Mouse (Mus musculus): ENCODE results near the gene BC048562. TPM values are rescaled to one million over a fixed set of nuclear protein-coding genes. Genes with fewer than 3 reads are reported as not detected.
A peak's percentile ranks its signal among the peaks of the same experiment; 100 is the strongest.

BC048562 gene
- polyA plus RNA-seq, 1 experiment = 100 TPM

DNA sequence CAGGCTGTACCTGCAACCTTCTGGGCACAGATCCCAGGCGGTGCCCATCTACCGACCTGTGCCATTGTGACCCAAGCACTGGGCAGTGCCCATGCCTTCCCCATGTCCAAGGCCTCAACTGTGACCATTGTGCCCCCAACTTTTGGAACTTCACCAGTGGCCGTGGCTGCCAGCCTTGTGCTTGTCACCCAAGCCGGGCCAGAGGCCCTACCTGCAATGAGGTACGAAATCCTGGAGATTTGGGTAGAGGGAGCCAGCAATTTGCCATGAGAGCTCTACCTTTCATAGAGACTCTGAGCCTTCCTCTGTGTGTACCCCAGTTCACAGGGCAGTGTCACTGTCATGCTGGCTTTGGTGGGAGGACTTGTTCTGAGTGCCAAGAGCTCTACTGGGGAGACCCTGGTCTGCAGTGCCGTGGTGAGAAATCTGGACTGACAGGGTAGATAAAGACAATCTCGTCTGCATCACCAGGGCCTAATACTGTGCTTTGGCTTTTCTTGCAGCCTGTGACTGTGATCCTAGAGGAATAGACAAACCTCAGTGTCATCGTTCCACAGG, 50.8 kb downstream of the BC048562 start:
- no peaks in the 10 kb centered on the region for H3K27me3 ChIP-seq (ENCODE audit: control insufficient read depth, insufficient read depth, low read length)
- H3K4me1 ChIP-seq (ENCODE audit: control insufficient read depth, insufficient read depth, low read length) = peaks cover 9% of the 10 kb centered on the region
- H3K4me3 ChIP-seq (ENCODE audit: control insufficient read depth, low read depth, low read length) = no peak overlapping the region
- H3K36me3 ChIP-seq (ENCODE audit: control insufficient read depth, insufficient read depth, low read length) = no peaks in the 10 kb centered on the region
- no peak overlapping the region for H3K27ac ChIP-seq (ENCODE audit: control insufficient read depth, insufficient read depth, low read depth, low read length)
- TF ChIP-seq CTCF (IDR thresholded peaks at IDR 0.05; ENCODE audit: control insufficient read depth, insufficient read depth, insufficient replicate concordance, low read depth, low read length) = no peak
- TF ChIP-seq POLR2A (IDR thresholded peaks at IDR 0.05; ENCODE audit: control insufficient read depth, low read depth, low read length) = no peak

DNA sequence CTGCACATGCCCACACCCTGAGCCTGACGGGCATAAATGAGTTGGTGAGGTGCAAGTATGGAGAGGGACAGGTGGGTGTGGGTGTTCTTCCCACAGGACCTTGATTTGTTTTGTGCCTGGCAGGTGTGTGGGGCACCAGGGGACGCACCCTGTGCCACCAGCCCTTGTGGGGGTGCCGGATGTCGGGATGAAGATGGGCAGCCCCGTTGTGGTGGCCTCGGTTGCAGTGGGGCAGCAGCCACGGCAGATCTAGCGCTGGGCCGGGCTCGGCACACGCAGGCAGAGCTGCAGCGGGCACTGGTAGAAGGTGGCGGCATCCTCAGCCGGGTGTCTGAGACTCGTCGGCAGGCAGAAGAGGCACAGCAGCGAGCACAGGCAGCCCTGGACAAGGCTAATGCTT, 52.1 kb downstream of the BC048562 start:
- H3K4me3 ChIP-seq (ENCODE audit: control insufficient read depth, low read depth, low read length) = no peak overlapping the region
- TF ChIP-seq POLR2A (IDR thresholded peaks at IDR 0.05; ENCODE audit: control insufficient read depth, low read depth, low read length) (no peak), CTCF (IDR thresholded peaks at IDR 0.05; ENCODE audit: control insufficient read depth, insufficient read depth, insufficient replicate concordance, low read depth, low read length) (no peak)
- H3K36me3 ChIP-seq (ENCODE audit: control insufficient read depth, insufficient read depth, low read length) = peaks cover under 1% of the 10 kb centered on the region; the same call in 1 of the 2 replicates
- H3K27me3 ChIP-seq (ENCODE audit: control insufficient read depth, insufficient read depth, low read length) = no peaks in the 10 kb centered on the region
- H3K27ac ChIP-seq (ENCODE audit: control insufficient read depth, insufficient read depth, low read depth, low read length) = no peak overlapping the region
- peaks cover 16% of the 10 kb centered on the region for H3K4me1 ChIP-seq (ENCODE audit: control insufficient read depth, insufficient read depth, low read length)

DNA sequence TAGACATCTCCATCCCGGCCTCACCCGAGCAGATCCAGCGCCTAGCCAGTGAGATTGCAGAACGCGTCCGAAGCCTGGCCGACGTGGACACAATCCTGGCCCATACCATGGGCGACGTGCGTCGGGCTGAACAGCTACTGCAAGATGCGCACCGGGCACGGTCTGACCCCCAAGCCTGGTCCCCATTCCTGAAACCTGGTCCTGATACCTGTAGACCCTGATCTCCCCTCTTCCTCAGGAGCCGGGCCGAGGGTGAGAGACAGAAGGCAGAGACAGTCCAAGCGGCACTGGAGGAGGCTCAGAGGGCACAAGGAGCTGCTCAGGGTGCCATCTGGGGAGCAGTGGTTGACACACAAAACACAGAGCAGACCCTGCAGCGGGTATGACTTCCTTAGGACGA, 52.9 kb downstream of the BC048562 start:
- TF ChIP-seq POLR2A (IDR thresholded peaks at IDR 0.05; ENCODE audit: control insufficient read depth, low read depth, low read length) (no peak), CTCF (IDR thresholded peaks at IDR 0.05; ENCODE audit: control insufficient read depth, insufficient read depth, insufficient replicate concordance, low read depth, low read length) (no peak)
- Histone ChIP-seq H3K27me3 (ENCODE audit: control insufficient read depth, insufficient read depth, low read length) (no peaks in the 10 kb centered on the region), H3K27ac (ENCODE audit: control insufficient read depth, insufficient read depth, low read depth, low read length) (no peak overlapping the region), H3K4me1 (ENCODE audit: control insufficient read depth, insufficient read depth, low read length) (peaks cover 16% of the 10 kb centered on the region), H3K36me3 (ENCODE audit: control insufficient read depth, insufficient read depth, low read length) (peaks cover 4% of the 10 kb centered on the region), H3K4me3 (ENCODE audit: control insufficient read depth, low read depth, low read length) (no peak overlapping the region)

DNA sequence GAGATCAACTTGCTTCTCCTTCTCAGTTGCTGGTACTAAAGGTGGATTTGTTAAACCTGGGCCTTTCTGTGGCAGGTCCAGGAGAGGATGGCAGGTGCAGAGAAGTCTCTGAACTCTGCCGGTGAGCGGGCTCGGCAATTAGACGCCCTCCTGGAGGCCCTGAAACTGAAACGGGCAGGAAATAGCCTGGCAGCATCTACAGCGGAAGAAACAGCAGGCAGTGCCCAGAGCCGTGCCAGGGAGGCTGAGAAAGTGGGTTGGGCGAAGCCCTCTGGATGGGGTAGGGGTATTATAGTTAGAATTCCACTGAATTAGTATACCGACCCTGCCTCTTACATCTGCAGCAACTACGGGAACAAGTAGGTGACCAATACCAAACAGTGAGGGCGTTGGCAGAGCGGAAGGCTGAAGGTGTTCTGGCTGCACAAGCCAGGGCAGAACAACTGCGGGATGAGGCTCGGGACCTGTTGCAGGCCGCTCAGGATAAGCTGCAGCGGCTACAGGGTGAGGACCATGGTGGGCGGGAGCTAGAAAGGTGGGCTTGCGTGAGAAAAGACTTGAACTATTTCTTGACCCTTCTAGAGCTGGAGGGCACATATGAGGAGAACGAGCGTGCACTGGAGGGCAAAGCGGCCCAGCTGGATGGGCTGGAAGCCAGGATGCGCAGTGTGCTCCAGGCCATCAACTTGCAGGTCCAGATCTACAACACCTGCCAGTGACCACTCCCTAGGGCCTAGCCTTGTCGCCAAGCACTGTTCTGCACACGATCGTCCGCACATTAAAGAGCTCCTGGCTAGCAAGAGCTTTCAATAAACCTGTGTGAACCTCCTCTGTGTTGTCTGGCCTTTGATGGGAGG, 53.6 kb downstream of the BC048562 start:
- H3K27me3 ChIP-seq (ENCODE audit: control insufficient read depth, insufficient read depth, low read length) = no peaks in the 10 kb centered on the region
- peak overlapping the region; percentile 97 for H3K4me3 ChIP-seq (ENCODE audit: control insufficient read depth, low read depth, low read length)
- peaks cover 16% of the 10 kb centered on the region for H3K4me1 ChIP-seq (ENCODE audit: control insufficient read depth, insufficient read depth, low read length)
- peak; percentile 2; the same call in 1 of the 2 replicates for TF ChIP-seq POLR2A (IDR thresholded peaks at IDR 0.05; ENCODE audit: control insufficient read depth, low read depth, low read length)
- no peak for TF ChIP-seq CTCF (IDR thresholded peaks at IDR 0.05; ENCODE audit: control insufficient read depth, insufficient read depth, insufficient replicate concordance, low read depth, low read length)
- peak overlapping the region; percentile 69 for H3K27ac ChIP-seq (ENCODE audit: control insufficient read depth, insufficient read depth, low read depth, low read length)
- peaks cover 4% of the 10 kb centered on the region for H3K36me3 ChIP-seq (ENCODE audit: control insufficient read depth, insufficient read depth, low read length)

DNA sequence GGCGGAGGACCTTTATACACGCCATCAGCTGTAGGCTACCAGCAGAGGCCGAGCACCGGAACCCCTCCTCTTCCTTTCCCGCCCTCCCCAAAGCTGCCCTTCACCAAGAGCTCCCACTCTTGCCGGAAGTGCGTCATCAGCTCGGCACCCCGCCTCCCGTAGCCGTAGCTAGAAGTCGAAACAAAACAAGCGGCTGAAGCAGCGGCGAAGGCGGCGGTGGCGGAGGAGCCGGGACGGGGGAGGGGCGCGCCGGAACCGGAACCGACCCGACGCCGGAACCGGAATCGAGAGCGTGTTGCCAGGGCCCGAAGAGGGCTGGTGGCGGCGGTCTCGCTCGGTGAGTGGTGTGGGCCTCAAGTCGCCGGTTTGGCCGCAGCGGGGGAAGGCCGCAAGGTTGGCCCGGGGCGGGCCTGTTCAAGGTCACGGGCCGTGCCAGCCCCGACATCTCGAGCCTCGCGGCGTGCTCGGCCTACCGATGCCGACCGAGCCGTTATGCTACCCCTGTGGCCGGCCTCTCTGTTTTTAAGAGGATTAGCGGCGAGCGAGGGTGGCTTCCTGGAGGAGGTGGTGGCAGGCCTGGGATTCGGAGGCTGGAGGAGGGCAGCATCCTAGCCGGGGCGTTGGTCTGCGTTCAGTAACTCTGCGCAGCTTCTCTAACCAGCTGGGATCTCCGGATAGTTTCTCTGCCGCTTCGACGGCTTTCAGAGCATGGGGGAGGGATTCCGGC, 54.4 kb downstream of the BC048562 start, which contains the start of gene Usp19:
Gene Usp19 (plus strand): TSS at position 44 of the 727 bp plus-strand sequence.
- no peaks in the 10 kb centered on the region for H3K27me3 ChIP-seq (ENCODE audit: control insufficient read depth, insufficient read depth, low read length)
- no peak for TF ChIP-seq CTCF (IDR thresholded peaks at IDR 0.05; ENCODE audit: control insufficient read depth, insufficient read depth, insufficient replicate concordance, low read depth, low read length)
- TF ChIP-seq POLR2A (IDR thresholded peaks at IDR 0.05; ENCODE audit: control insufficient read depth, low read depth, low read length) = peak; percentile 41
- H3K4me1 ChIP-seq (ENCODE audit: control insufficient read depth, insufficient read depth, low read length) = peaks cover 16% of the 10 kb centered on the region
- peak within 1 kb of the TSS; percentile 95 for H3K27ac ChIP-seq (ENCODE audit: control insufficient read depth, insufficient read depth, low read depth, low read length)
- H3K4me3 ChIP-seq (ENCODE audit: control insufficient read depth, low read depth, low read length) = peak within 1 kb of the TSS; percentile 97
- H3K36me3 ChIP-seq (ENCODE audit: control insufficient read depth, insufficient read depth, low read length) = peaks cover 4% of the 10 kb centered on the region

DNA sequence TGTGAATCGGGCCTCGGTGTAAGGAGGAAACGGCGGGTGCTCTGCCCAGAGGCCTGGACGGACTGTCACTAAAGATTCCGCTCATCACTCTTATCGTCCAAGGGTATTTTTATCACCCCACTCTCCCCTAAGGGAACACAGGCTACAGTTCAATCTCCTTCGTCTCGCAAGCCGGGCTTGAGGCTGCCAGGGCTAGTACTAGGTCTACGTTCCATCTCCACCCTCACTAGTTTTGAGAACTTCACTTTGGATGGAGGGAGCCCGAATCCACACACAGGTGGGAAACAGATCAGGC, 55.0 kb downstream of the BC048562 start:
- Histone ChIP-seq H3K27ac (ENCODE audit: control insufficient read depth, insufficient read depth, low read depth, low read length) (peak overlapping the region; percentile 95), H3K4me1 (ENCODE audit: control insufficient read depth, insufficient read depth, low read length) (peaks cover 16% of the 10 kb centered on the region), H3K36me3 (ENCODE audit: control insufficient read depth, insufficient read depth, low read length) (peaks cover 4% of the 10 kb centered on the region), H3K4me3 (ENCODE audit: control insufficient read depth, low read depth, low read length) (peak overlapping the region; percentile 97), H3K27me3 (ENCODE audit: control insufficient read depth, insufficient read depth, low read length) (no peaks in the 10 kb centered on the region)
- TF ChIP-seq CTCF (IDR thresholded peaks at IDR 0.05; ENCODE audit: control insufficient read depth, insufficient read depth, insufficient replicate concordance, low read depth, low read length) = no peak
- TF ChIP-seq POLR2A (IDR thresholded peaks at IDR 0.05; ENCODE audit: control insufficient read depth, low read depth, low read length) = no peak; the same call in 1 of the 2 replicates
